Mouse (Mus musculus) neutrophil, adult 5-6 weeks (primary cell): ENCODE data around the gene Atoh8. TPM values are rescaled to one million over a fixed set of nuclear protein-coding genes. Genes with fewer than 3 reads are reported as not detected.

Source experiments
- ATAC-seq: fragments of 151-379, 151-347 bp; 2 replicates; pipeline ENCODE4 v1.8.0; 2017; ENCODE audit warnings: mild to moderate bottlenecking, moderate TSS enrichment; ENCODE audit not compliant: insufficient number of reproducible peaks, poor library complexity, low FRiP score, severe bottlenecking; ENCODE audit errors: extremely low read depth
- total RNA-seq: library from RNA; stranded (forward); fragments of 200-1000 nt; gene quantifications from 2 replicates; pipeline ENCODE4 v1.2.3, GENCODE M21; 2017

Atoh8 gene
- total RNA-seq, 1 experiment from 2014 or later, result not detected

DNA sequence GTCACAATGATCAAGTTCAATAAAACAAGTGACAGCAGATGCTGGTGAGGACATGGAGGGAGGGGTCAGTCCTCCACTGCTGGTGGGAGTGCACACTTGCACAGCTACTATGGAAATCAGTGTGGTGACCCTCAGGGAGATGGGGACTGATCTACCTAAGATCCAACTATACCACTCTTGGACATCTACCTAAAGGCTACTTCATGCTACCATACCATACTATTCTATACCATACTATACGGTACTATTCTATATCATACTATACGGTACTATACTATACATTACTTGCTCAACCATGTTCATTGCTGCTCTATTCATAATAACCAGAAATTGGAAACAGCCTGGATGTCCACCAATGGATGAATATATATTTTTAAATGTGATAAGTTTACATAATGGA is 69.5 kb downstream of the Atoh8 start:
- no peak for ATAC-seq

DNA sequence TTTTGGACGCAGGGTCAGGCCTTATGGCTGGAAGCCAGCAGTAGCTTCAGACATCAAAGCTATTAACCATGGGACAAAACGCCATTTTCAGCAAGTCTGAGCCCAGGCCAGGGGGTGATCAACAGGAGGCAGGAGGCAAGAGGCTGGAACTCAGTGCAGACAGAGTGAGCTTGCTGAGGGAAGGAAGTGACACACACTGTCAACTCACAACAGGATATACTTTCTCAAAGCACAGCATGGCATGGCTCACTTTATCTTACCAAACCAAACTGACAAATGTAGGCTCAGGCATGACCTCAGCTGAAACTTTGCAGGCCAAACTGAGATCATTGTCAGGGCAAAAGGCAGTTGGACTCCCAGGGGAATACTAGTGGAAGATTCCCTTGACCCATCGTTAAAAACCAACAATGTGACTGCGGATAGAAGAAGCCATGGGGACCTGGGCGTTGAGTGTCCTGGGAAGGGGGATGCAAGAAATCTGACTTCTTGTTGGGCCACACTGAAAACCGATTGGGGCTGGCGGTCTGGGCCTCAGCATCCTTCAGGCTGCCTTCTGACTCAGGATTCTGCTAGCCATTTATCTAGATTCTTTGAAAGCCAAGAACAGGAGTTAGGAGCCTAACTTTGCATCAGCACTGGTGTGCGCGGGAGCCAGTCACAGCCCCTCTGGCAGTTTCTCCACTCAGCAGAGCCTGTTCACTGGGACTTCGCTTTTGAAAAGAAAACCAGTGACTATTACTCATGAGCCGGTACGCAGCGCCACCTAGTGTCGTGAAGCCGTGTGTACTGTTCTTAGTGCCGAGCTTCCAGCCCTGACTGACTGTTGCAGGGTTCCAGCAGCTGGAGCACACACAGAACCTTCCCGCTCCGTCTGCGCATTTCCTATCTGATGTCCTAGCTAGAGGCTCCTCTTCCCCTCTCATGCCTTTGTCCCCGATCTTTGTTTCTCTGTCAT is 70.8 kb downstream of the Atoh8 start:
- peak; percentile 88 for ATAC-seq

DNA sequence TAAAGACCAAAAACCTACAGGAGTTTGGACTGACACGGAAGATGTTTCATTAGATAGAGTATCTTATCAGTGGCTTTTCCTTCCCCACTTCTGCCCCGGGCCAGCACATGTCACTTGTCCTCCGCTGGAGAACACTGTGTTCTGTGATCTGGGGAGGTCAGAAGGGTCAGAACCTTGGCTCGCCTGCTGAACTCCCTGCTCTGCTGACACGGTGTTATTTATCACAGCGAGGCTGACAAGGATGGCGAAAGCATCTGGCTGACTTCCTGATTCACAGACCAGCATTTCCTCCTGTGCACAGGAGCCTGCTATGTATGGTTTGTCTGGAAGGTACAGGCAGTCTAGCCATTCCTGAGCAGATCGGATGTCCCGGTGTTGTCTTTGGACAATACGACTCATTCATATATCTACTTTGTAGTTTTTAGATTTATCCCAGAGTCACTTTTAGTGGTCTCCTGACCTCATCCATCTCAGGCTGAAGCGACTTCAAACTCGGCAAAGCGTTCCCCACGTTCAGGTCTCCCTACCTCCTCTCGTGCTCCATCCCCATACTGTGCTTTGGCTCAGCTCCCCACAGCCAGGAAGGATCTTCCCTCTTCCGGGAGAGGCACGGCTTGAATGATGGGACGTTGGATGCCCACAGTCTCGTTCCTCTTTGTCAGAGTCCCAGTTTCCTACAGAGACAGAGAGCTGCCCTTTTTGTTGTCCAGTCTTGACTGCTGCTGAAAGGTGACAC is 73.1 kb downstream of the Atoh8 start:
- peak; percentile 74 for ATAC-seq

DNA sequence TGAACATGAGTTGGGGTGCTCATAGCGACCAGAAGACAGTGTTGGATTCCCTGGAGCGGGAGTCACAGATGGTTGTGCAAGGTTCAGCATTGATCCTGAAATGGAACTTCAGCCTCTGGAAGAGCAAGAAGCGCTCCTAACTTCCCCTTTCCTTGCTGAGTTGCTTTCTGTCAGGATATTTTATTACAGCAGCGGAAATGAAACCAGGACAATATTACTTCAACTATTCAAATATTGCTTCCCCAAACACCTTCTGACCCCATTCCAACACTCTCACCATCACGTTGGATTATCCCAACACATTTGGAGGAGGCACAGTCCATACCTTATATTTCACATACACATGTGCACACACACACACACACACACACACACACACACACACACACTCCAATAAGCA is 73.6 kb downstream of the Atoh8 start:
- ATAC-seq, result no peak

DNA sequence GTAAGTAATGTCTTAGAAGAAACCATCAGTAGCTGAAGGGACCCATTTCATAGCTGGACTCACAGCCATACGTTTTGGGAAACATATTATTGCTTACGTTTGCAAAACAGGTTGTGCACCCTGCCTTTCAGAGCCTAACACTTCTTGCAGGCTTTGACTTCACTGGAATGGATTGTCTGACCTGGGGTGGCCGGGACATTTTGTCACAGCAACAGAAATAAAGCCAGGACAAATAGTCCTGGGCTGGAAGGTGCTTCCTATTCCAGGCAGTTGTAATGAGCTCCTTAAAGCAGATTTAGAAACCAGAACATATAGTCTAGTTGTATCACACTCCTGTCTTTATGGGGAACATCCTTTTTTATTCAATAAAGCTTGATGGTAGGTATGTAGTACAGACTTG is 74.4 kb downstream of the Atoh8 start:
- no peak for ATAC-seq

DNA sequence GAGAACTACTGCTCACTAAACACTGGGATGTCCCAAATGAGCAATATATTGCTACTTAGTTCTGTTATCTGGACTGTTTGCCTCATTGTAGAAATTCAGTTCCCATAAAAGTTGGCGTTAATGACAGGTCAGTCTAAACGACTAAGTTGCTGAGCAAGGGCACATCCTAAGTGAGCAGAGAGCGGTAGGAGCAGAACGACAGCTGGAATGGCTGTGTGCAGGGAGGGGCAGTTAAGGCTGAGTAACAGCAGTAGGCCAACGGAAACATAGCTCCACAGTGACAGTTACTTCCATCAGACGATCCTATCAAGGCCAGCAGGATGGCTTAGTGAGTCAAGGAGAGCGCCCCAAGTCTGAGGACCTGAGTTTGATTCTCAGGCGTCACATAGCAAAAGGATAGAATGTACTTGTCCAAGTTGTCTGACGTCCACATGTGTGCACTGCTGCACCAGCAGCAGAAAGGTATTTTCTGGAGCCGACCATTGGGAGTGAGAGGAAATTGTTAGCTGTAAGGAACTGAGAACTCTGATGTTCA is 75.4 kb downstream of the Atoh8 start:
- ATAC-seq, result no peak

DNA sequence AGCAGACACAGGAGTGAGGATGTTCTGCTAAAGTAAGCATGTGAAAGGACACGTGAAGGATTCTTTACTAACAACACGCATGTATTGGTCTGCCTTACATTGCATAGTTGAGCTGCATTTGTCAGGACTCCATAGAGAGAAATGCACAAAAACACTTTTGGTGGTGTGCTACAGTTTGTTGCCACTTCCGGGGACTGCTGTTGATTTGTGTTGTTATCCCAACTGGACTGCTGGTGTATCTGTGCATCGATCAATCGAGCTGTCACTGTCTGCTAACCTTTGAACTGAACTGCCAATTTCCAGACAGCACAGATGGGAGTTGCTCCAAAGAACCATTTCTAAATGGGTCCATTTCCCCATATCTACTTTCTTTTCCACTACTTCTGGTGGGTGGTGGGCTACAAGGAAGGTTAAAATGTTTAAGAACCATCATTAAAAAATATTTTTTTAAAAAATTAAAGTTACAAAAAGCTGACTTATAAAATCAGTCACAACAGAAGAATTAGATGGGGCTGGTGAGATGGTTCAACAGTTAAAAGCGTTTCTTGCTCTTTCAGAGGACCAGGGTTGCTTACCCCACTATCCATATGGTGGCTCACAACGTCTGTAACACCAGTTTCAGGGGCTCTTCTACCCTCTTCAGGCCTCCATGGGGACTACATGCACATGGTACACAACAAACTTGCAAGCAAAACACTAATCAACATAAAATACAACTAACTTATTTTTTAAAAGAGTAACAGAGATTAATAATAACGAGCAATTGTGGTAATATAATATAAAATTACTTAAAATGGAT is 76.2 kb downstream of the Atoh8 start:
- ATAC-seq, result no peak

Other genes with a start within 250 kb of the Atoh8 start
- 36.4 and 46.4 TPM in 2 replicates for gene St3gal5, start 138.0 kb downstream of the Atoh8 start, total RNA-seq
- gene Sftpb, start 69.0 kb upstream of the Atoh8 start, total RNA-seq, result not detected in 2 replicates
- gene Usp39, start 109.6 kb upstream of the Atoh8 start, total RNA-seq, result 34.1 and 44.6 TPM in 2 replicates
- gene 0610030E20Rik, start 111.7 kb upstream of the Atoh8 start, total RNA-seq, result 44.6 and 44.9 TPM in 2 replicates
- 0.93 and 2.2 TPM in 2 replicates for gene Tmem150a, start 119.9 kb upstream of the Atoh8 start, total RNA-seq
- gene Rnf181, start 131.4 kb upstream of the Atoh8 start, total RNA-seq, result 79.3 and 102 TPM in 2 replicates
- 15.8 and 16.2 TPM in 2 replicates for gene Vamp5, start 144.9 kb upstream of the Atoh8 start, total RNA-seq
- 230 and 268 TPM in 2 replicates for gene Vamp8, start 155.1 kb upstream of the Atoh8 start, total RNA-seq
- 10.5 and 10.9 TPM in 2 replicates for gene Ggcx, start 178.7 kb upstream of the Atoh8 start, total RNA-seq
- gene Mat2a, start 204.0 kb upstream of the Atoh8 start, total RNA-seq, result 159 and 167 TPM in 2 replicates